Mouse (Mus musculus) small intestine, adult 2 months (tissue): Measurements from ENCODE around the gene Dse.

Experiments
- CTCF ChIP-seq: fragments of 200-500 bp; IDR thresholded peaks from 2 replicates; pipeline ENCODE4 v1.5.1; 2012; ENCODE audit warnings: low read depth, mild to moderate bottlenecking, control low read depth, inconsistent platforms, low read length, moderate library complexity, mixed read lengths; ENCODE audit not compliant: insufficient replicate concordance, insufficient read length; ENCODE audit errors: extremely low read depth
- POLR2A ChIP-seq: fragments of 200-500 bp; IDR thresholded peaks from 2 replicates; pipeline ENCODE4 v1.6.1; 2012; ENCODE audit warnings: low read depth, mild to moderate bottlenecking, control low read depth, inconsistent platforms, low read length, moderate library complexity

DNA sequence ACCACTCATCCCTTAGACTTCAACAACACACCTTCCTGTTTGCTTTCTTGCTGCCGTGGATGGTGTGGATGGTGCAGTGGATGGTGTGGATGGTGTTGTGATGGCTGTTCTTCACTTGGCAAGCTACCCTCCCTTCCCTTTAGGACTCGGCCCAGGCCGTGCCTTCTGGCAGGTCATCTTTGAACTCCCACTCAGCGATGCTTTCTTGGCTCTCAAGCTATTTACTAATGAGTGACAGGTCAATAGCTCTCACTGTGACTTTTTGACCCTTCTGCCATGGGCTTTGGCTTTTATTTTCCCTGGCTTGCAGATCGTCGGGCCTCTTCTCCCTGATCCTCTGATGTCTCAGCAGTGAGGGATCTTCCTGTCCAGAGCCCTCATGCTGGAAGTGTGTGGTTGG lies 71.1 kb downstream of the Dse start:
- TF ChIP-seq POLR2A (no peak), CTCF (no peak)
